Mouse (Mus musculus) ovary, adult 18-20 months (tissue): ENCODE results near the gene Aldh1a2.

Source experiments
- DNase-seq: peaks from one replicate; pipeline ENCODE4 v3.0.0; 2022; ENCODE audit warnings: low spot score, mixed read lengths

The Aldh1a2 gene

GRCm38 (mm10) chr9:71216036-71216995 is 727 bp downstream of the Aldh1a2 start:
- DNase-seq = no peak

- no peak for DNase-seq
These were observed 1.6 kb downstream of the Aldh1a2 start for GRCm38 (mm10) chr9:71216996-71217792.

DNA sequence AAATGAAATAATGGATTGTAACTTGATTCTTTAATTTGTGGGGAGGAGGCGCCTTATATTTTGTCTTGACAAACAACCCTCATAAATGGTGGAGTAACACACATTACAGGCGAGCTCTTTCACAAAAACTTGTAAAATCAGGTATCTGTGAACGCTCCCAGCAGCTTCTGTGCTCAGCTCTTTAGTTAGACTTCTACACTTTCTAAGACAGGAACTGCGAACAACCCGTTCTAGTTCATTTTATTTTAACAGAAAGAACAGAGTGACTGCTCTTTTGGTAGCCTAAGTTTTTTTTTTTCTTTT is 2.2 kb downstream of the Aldh1a2 start:
- DNase-seq = no peak

GRCm38 (mm10) chr9:71219161-71219560 is 3.6 kb downstream of the Aldh1a2 start:
- DNase-seq = no peak

DNA sequence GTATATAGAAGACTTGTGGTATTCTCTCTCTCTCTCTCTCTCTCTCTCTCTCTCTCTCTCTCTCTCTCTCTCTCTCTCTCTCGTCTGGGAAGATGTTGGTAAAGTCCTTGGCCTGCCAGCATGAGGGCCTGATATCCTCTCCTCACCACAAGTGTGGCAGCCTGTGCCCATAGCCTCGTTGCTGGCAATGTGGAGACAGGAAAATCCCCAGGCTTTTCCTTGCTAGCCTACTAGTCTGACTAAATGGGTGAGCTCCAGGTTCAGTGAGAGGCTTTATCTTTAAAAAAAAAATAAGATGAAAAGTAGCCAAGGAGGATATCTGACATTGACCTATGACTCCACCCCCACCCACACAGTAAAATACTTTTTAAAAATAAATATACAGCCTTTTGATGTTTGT is 4.8 kb downstream of the Aldh1a2 start:
- no peak for DNase-seq

GRCm38 (mm10) chr9:71227226-71227970 is 11.8 kb downstream of the Aldh1a2 start:
- no peak for DNase-seq

DNA sequence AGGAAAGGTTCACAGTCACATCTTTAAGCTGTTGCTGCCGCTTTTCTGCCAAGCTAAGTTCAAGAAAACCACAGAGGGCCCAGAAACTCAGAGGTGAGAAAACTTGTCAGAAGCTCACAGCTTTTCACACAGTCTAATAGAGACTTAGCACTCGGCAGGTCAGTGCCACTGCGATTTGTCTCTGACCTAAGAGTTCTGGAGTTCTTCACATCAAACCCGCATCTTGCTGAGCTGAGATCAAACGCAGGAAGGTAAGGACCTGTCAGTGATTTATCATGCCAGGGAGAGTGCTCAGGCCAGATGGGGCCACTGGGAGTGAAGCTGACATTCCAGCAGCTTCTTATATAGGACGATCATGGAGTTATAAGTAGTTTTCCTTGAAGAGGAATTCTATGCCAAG is 14.4 kb downstream of the Aldh1a2 start:
- DNase-seq = no peak

DNA sequence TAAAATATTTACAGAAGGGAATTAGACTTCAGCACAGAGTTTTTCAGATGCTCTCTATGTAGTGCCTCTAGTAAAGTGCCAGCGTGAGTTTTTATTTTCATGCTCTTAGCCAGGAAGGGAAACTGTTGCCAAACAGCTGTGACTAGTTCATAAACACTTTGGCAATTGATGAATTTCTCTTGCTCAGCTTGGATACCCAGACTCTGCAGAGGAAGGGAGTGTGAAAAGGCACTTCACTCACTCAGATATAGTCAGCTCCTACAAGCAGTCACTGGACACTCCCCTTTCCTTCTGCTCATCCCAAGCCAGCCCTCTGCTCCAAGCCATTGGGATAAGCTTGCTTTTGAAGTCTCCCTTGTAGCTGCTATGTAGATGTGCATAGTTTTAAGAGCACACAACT is 21.0 kb downstream of the Aldh1a2 start:
- no peak for DNase-seq

DNA sequence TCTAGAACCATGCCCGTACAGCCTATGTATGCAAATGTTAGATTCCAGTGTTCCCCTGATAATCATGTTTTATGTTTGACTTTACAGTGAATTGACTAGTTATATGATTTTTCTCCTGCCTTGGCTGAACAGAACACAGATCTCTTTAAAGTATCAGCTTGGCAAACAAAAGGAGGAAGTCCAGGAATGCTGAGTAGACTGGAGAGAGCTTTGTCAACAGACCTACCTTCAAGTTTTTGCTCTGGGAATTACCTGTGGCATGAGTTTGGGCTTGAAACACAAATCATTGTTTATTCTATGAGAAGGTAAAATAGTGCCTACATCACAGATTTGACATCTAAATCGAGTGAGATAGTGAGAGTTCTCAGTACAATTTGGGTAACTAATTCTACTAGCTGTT is 24.3 kb downstream of the Aldh1a2 start:
- DNase-seq = no peak

DNA sequence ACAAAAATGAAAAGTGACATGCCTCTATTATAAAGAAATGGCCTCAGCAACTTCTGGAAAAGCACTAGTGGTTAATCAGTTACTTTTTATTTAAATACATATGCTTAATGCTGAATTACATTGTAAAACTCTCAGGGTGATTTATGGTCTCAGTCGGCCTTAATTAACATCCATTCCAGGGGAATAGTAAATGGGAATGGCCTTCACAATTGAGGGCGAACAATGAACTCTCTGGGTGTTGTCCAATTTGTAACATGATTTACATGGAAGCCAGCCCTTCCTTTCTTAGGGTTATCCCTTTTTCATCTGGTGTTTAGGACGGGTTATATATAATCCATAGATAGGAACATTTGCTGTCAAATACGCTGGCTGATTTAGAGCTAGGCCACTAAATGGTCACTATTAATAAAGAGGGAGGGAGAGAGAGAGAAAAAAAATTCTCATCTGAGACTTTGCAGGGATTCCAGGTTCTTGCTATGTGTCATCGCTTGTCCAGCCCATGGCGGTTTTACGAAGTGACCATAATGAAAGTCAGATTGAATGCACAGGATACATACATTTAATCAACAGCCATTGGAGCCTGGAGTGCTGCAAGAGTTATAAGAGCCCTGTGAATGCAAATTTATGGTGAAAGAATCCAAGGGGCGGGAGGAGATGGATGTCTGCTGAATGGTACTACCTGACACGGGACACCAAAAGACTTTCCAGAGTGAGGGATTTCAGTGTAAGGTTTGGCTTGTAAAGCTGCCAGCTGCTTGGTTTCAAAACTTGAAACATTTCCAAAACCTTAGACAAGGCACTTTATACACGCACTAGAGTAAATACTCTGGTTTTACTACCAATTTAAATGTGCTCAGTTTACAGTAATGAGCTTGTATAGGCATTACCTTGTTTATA is 26.2 kb downstream of the Aldh1a2 start:
- DNase-seq = no peak

DNA sequence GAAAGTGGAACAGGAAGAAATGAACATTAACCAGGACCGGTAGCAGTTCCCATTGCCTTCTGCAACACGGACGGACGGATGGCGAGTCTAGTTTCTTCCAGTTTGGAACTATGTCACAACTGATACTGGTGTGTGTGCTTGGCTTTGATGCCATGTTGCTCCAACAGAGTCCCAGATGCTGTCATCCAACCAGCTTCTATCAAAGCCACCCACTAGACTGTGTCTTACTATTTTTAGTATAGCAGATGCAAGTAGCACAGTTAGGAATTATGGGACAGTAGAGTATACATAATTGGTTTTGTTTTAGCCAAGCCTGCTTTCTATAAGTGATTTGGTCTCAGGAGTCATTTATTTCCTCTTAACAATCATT is 26.8 kb downstream of the Aldh1a2 start:
- DNase-seq = no peak

DNA sequence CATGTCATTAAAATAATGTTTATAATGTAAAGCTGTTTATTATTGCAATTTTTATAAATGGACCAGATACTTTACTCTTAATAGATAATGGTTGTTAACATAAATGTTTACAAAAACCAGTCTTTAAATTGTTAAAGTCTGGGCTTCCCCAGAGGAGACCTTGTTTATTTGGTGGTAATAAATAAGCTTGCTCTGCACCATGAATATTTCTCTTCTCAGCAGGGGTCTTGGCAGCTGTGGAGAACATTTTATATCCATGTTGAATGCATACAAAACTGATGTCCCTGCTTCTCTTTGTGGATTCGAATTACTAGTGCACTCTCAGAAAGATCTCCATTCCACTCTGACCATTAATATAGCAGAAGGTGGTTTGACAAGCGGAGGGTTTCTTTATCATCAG is 38.8 kb downstream of the Aldh1a2 start:
- no peak for DNase-seq

GRCm38 (mm10) chr9:71262711-71263110 is 47.1 kb downstream of the Aldh1a2 start:
- DNase-seq = no peak

DNA sequence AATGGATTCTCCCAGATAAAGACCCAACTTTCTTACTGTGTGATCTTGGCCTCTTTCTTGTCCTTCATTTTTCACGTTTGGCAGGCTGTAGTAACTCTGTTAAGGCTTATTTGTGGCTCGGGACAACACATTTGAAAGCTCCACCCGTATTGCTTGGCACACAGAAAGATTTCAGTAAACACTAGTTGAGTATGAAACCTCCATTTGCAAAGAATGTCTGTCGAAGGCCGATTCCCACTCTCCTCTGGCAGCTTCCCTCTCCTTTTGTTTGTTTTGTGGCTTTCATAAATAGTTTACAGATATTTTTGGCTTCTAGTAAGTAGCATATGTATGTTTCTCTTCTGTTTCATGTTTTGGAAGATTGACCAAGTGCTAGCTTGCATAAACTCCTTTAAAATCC is 54.1 kb downstream of the Aldh1a2 start:
- DNase-seq = no peak

GRCm38 (mm10) chr9:71270205-71270604 is 54.6 kb downstream of the Aldh1a2 start:
- DNase-seq = no peak

- DNase-seq = no peak
These were observed 60.6 kb downstream of the Aldh1a2 start for GRCm38 (mm10) chr9:71276149-71276721.

DNA sequence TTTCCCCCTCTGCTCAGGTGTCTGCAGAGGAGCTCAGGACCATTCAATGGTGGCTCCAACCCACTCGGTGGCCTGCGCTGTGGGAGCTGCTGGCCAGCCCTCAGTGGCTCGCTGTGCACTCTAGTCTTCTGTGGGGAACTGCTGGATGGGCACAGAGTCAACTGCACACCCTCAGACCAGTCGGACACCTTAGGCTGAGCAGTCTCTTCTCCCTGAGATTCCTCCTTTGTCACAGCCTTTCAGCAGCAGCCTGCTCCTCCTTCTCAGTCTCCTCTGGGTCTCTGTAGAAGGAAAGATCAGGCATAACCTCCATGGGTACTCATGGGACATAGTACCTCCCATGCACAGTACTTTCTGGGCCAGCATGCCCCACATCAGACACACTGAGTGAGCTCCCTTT is 63.2 kb downstream of the Aldh1a2 start:
- DNase-seq = no peak

DNA sequence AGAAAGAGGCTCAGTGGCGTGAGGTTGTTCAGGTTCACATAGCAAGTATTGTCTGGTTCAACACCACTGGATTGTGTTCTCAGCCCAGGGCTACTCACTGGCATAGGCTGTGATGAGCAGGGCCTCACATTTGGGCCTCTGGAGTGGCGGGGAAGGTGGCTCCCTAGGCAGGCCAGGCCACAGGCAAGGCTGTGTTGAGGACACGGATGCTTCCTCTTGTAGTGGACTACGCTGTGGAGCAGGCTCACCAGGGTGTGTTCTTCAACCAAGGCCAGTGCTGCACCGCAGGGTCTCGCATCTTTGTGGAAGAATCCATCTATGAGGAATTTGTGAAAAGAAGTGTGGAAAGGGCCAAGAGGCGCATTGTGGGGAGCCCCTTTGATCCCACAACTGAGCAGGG is 67.6 kb downstream of the Aldh1a2 start:
- no peak for DNase-seq

DNA sequence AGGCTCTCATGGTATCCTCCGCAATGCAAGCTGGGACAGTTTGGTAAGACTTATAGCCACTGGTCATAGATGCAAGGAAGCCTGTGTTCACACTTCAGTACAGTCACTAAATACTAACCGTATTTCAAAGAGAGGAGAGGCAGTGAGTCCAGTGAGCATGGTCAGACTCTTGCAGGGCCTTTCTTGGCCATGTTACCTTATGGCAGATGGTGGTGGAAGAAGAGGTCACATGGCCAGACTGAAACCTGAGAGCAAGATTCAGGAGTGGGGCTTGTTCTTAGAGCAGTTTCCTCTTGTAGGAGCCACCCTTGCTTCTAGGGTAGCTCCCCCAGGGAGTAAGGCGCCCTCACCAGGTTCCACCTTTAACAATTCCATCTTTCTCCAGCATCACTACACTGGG is 69.6 kb downstream of the Aldh1a2 start:
- DNase-seq = no peak

DNA sequence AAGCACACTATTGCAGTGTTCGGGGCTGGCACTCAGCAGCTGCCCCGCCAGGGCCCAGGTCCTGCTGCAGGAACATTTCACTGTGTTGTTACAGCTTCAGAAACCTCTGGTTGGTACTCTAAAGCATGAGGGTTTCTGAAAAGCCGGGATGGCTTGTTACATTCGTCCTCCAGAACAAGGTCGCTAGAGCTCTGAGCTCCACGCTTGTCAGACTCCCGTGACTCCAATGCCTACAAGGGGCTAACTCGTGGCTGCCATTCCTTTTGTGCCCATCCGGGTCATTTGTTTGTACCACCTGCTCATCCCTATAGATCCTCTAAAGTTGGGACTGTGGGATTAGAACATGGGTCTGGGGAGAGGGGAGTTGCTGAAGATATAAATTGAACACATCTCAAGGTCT is 70.8 kb downstream of the Aldh1a2 start:
- DNase-seq = no peak

GRCm38 (mm10) chr9:71288738-71289137 is 73.1 kb downstream of the Aldh1a2 start:
- DNase-seq = no peak
